Mouse (Mus musculus): ENCODE data around the gene Phc2. TPM values are rescaled to one million over a fixed set of nuclear protein-coding genes. Genes with fewer than 3 reads are reported as not detected.
"Not testable (repeated sequence)": the region's sequence is repeated elsewhere in the genome, so short reads cannot be mapped to it uniquely, and the experiment has no call there.

Gene Phc2
- total RNA-seq, 2 experiments from 2014 or later, result 84.8 to 90.6 TPM

GRCm38 (mm10) chr4:128648567-128649255 lies 5.8 kb upstream of the Phc2 start:
- no peak overlapping the region for H3K4me3 ChIP-seq
- no peak overlapping the region for H3K27ac ChIP-seq
- no peak for DNase-seq (ENCODE audit: extremely low spot score in 1 of 2, low spot score in 2 of 2)
- intact Hi-C loops (cut with DNase I), result no loop called here
- no peak for TF ChIP-seq CTCF (IDR thresholded peaks at IDR 0.05)

- H3K27ac ChIP-seq, result no peak overlapping the region
- no peak for TF ChIP-seq CTCF (IDR thresholded peaks at IDR 0.05)
- intact Hi-C loops (cut with DNase I), result no loop called here
- no peak for DNase-seq (ENCODE audit: extremely low spot score in 1 of 2, low spot score in 2 of 2)
- H3K4me3 ChIP-seq, result no peak overlapping the region
Observed at GRCm38 (mm10) chr4:128651530-128651929, 3.0 kb upstream of the Phc2 start.

GRCm38 (mm10) chr4:128652584-128653298 lies 1.8 kb upstream of the Phc2 start:
- Histone ChIP-seq H3K27ac (no peak overlapping the region), H3K4me3 (no peak overlapping the region)
- intact Hi-C loops (cut with DNase I), result no loop called here
- no peak for DNase-seq (ENCODE audit: extremely low spot score in 1 of 2, low spot score in 2 of 2)
- TF ChIP-seq CTCF (IDR thresholded peaks at IDR 0.05), result no peak

GRCm38 (mm10) chr4:128655446-128655845 lies 944 bp downstream of the Phc2 start:
- intact Hi-C loops (cut with DNase I), result loop anchor here (2.0 kb wide), 1 partner anchor 33 kb away; no protein-coding TSS in a partner anchor
- TF ChIP-seq CTCF (IDR thresholded peaks at IDR 0.05), result no peak

GRCm38 (mm10) chr4:128660196-128660595 lies 5.7 kb downstream of the Phc2 start:
- DNase-seq (ENCODE audit: extremely low spot score in 1 of 2, low spot score in 2 of 2), result peak in 1 of 2 experiments; percentile 10
- intact Hi-C loops (cut with DNase I), result no loop called here
- TF ChIP-seq CTCF (IDR thresholded peaks at IDR 0.05), result no peak
- H3K4me3 ChIP-seq, result no peak overlapping the region
- no peak overlapping the region for H3K27ac ChIP-seq

More at GRCm38 (mm10) chr4:128655446-128655845, 944 bp downstream of the Phc2 start:
- no peak for DNase-seq (ENCODE audit: extremely low spot score in 1 of 2, low spot score in 2 of 2)
- peak overlapping the region; percentile 77 for H3K4me3 ChIP-seq
- H3K27ac ChIP-seq, result peak overlapping the region; percentile 95

GRCm38 (mm10) chr4:128661063-128661462 lies 6.6 kb downstream of the Phc2 start:
- Histone ChIP-seq H3K27ac (no peak overlapping the region), H3K4me3 (no peak overlapping the region)
- no peak for TF ChIP-seq CTCF (IDR thresholded peaks at IDR 0.05)
- DNase-seq (ENCODE audit: extremely low spot score in 1 of 2, low spot score in 2 of 2), result no peak
- intact Hi-C loops (cut with DNase I), result no loop called here

- no peak for TF ChIP-seq CTCF (IDR thresholded peaks at IDR 0.05)
- Histone ChIP-seq H3K27ac (no peak overlapping the region), H3K4me3 (no peak overlapping the region)
- intact Hi-C loops (cut with DNase I), result no loop called here
- DNase-seq (ENCODE audit: extremely low spot score in 1 of 2, low spot score in 2 of 2), result no peak
Observed at GRCm38 (mm10) chr4:128664002-128664401, 9.5 kb downstream of the Phc2 start.

GRCm38 (mm10) chr4:128666362-128666761 lies 11.9 kb downstream of the Phc2 start:
- DNase-seq (ENCODE audit: extremely low spot score in 1 of 2, low spot score in 2 of 2); intact Hi-C loops (cut with DNase I); H3K4me3 ChIP-seq; H3K27ac ChIP-seq: not testable (repeated sequence)

- H3K27ac ChIP-seq; intact Hi-C loops (cut with DNase I); H3K4me3 ChIP-seq; DNase-seq (ENCODE audit: extremely low spot score in 1 of 2, low spot score in 2 of 2): not testable (repeated sequence)
Observed at GRCm38 (mm10) chr4:128667195-128667594, 12.7 kb downstream of the Phc2 start.

- DNase-seq (ENCODE audit: extremely low spot score in 1 of 2, low spot score in 2 of 2), result no peak
- Histone ChIP-seq H3K4me3 (no peak overlapping the region), H3K27ac (no peak overlapping the region)
- intact Hi-C loops (cut with DNase I), result no loop called here
- no peak for TF ChIP-seq CTCF (IDR thresholded peaks at IDR 0.05)
Observed at GRCm38 (mm10) chr4:128669229-128669628, 14.7 kb downstream of the Phc2 start.

- TF ChIP-seq CTCF (IDR thresholded peaks at IDR 0.05), result no peak
- Histone ChIP-seq H3K27ac (no peak overlapping the region), H3K4me3 (no peak overlapping the region)
- intact Hi-C loops (cut with DNase I), result no loop called here
- DNase-seq (ENCODE audit: extremely low spot score in 1 of 2, low spot score in 2 of 2), result no peak
Observed at GRCm38 (mm10) chr4:128670566-128671191, 16.2 kb downstream of the Phc2 start.

- no peak for TF ChIP-seq CTCF (IDR thresholded peaks at IDR 0.05)
- intact Hi-C loops (cut with DNase I), result no loop called here
- no peak overlapping the region for H3K27ac ChIP-seq
- no peak for DNase-seq (ENCODE audit: extremely low spot score in 1 of 2, low spot score in 2 of 2)
- H3K4me3 ChIP-seq, result no peak overlapping the region
Observed at GRCm38 (mm10) chr4:128672494-128672893, 18.0 kb downstream of the Phc2 start.

Measured in left cerebral cortex, adult 2 months (tissue).